Comparison of ENCODE assay signal across 8 mouse cellular contexts in genomic region chr15:100304019-100304991, GRCm38 (mm10). TPM values are rescaled to one million over a fixed set of nuclear protein-coding genes. Genes with fewer than 3 reads are reported as not detected.
DNase-seq lines count a peak whose midpoint lies in the region; ATAC-seq and TF ChIP-seq lines count a peak whose summit lies in the region.

TSS of gene Mettl7a1 (plus strand) at chr15:100304140.

- peak within 1 kb of the TSS; percentile 82 for H3K4me2 ChIP-seq in embryonic facial prominence, embryonic 13.5 days
- H3K4me2 ChIP-seq in limb, embryonic 11.5 days (ENCODE audit: low read depth, severe bottlenecking) = peak within 1 kb of the TSS; percentile 70
- H3K4me2 ChIP-seq in midbrain, embryonic 13.5 days (replicated peaks) = peak within 1 kb of the TSS; percentile 71

- TF ChIP-seq CTCF in kidney, adult 2 months (conservative IDR thresholded peaks at IDR 0.05; ENCODE audit: insufficient read depth, insufficient read length, low read depth, low read length) = no peak

- H3K27ac ChIP-seq in embryonic facial prominence, embryonic 13.5 days = peak within 1 kb of the TSS; percentile 78
- peak within 1 kb of the TSS; percentile 99 for H3K27ac ChIP-seq in kidney, adult 2 months (ENCODE audit: insufficient read depth, low read depth, low read length)
- no peak within 1 kb of the TSS for H3K27ac ChIP-seq in limb, embryonic 11.5 days (replicated peaks; ENCODE audit: low read depth, low read length)
- H3K27ac ChIP-seq in midbrain, embryonic 13.5 days = peak within 1 kb of the TSS; percentile 91

- peak within 1 kb of the TSS; percentile 75 for H3K9ac ChIP-seq in embryonic facial prominence, embryonic 13.5 days
- peak within 1 kb of the TSS; percentile 59 for H3K9ac ChIP-seq in limb, embryonic 11.5 days (ENCODE audit: low read length)
- peak within 1 kb of the TSS; percentile 77 for H3K9ac ChIP-seq in midbrain, embryonic 13.5 days (replicated peaks)

- H3K27me3 ChIP-seq in embryonic facial prominence, embryonic 13.5 days = no peaks in the 10 kb centered on the region
- H3K27me3 ChIP-seq in kidney, adult 2 months (replicated peaks; ENCODE audit: control insufficient read depth, insufficient read depth, low read length) = no peaks in the 10 kb centered on the region
- no peaks in the 10 kb centered on the region for H3K27me3 ChIP-seq in limb, embryonic 11.5 days (ENCODE audit: control insufficient read depth, insufficient read depth, low read length)
- no peaks in the 10 kb centered on the region for H3K27me3 ChIP-seq in midbrain, embryonic 13.5 days

- DNase-seq in 3T3-L1 (ENCODE audit: low read depth, low spot score) = peak; percentile 80
- DNase-seq in adrenal gland, postnatal 4 days (ENCODE audit: low spot score in 2 of 2) = peak; percentile 45 to 59
- DNase-seq in heart, adult 18-20 months = peak; percentile 91 to 92
- DNase-seq in kidney, adult 2 months = peak; percentile 92
- peak; percentile 72 for DNase-seq in limb, embryonic 11.5 days (ENCODE audit: low spot score)
- peak; percentile 64 for DNase-seq in spleen, adult 12 weeks (ENCODE audit: low spot score)

- H3K9me3 ChIP-seq in embryonic facial prominence, embryonic 13.5 days = no peaks in the 10 kb centered on the region
- H3K9me3 ChIP-seq in limb, embryonic 11.5 days (ENCODE audit: control insufficient read depth, low read length) = no peaks in the 10 kb centered on the region
- H3K9me3 ChIP-seq in midbrain, embryonic 13.5 days = no peaks in the 10 kb centered on the region

- H3K4me3 ChIP-seq in embryonic facial prominence, embryonic 13.5 days = peak within 1 kb of the TSS; percentile 56
- peak within 1 kb of the TSS; percentile 81 for H3K4me3 ChIP-seq in kidney, adult 2 months (ENCODE audit: insufficient read depth, low read depth, low read length)
- peak within 1 kb of the TSS; percentile 43 for H3K4me3 ChIP-seq in limb, embryonic 11.5 days (ENCODE audit: low read depth, low read length)
- peak within 1 kb of the TSS; percentile 57 for H3K4me3 ChIP-seq in midbrain, embryonic 13.5 days (replicated peaks)

- peak; percentile 60; the same call in 1 of the 2 replicates for ATAC-seq in embryonic facial prominence, embryonic 13.5 days (ENCODE audit: insufficient number of reproducible peaks, insufficient read depth, low FRiP score, low TSS enrichment, low read depth)
- peak; percentile 67; the same call in 1 of the 2 replicates for ATAC-seq in limb, embryonic 11.5 days (ENCODE audit: insufficient number of reproducible peaks, low FRiP score, low TSS enrichment, low read depth)
- peak; percentile 90 for ATAC-seq in midbrain, embryonic 13.5 days

- 4% methylated on average over 22 of the region's 30 CpGs for WGBS in embryonic facial prominence, embryonic 13.5 days
- 2% methylated on average over 25 of the region's 30 CpGs for WGBS in kidney, adult 2 months
- 5% methylated on average over 22 of the region's 30 CpGs for WGBS in limb, embryonic 11.5 days
- 3% methylated on average over 22 of the region's 30 CpGs for WGBS in midbrain, embryonic 13.5 days

- no peaks in the 10 kb centered on the region for H3K36me3 ChIP-seq in embryonic facial prominence, embryonic 13.5 days
- H3K36me3 ChIP-seq in kidney, adult 2 months (ENCODE audit: control insufficient read depth, insufficient read depth, low read length) = no peaks in the 10 kb centered on the region
- no peaks in the 10 kb centered on the region for H3K36me3 ChIP-seq in limb, embryonic 11.5 days (ENCODE audit: control insufficient read depth, insufficient read depth, low read length)
- H3K36me3 ChIP-seq in midbrain, embryonic 13.5 days = no peaks in the 10 kb centered on the region

- H3K4me1 ChIP-seq in embryonic facial prominence, embryonic 13.5 days = peaks cover 8% of the 10 kb centered on the region; the same call in 1 of the 2 replicates
- peaks cover 6% of the 10 kb centered on the region; the same call in 1 of the 2 replicates for H3K4me1 ChIP-seq in kidney, adult 2 months (ENCODE audit: control insufficient read depth, insufficient read depth, low read length)
- no peaks in the 10 kb centered on the region for H3K4me1 ChIP-seq in limb, embryonic 11.5 days (ENCODE audit: control insufficient read depth, insufficient read depth, low read length)
- peaks cover 17% of the 10 kb centered on the region for H3K4me1 ChIP-seq in midbrain, embryonic 13.5 days (replicated peaks)

- TF ChIP-seq POLR2A in kidney, adult 2 months (IDR thresholded peaks at IDR 0.05; ENCODE audit: low read depth, low read length) = peak; percentile 91

RNA-seq across cellular contexts. Expression of gene Mettl7a1, which starts in this region (rescaled TPM):
- 10 to 100 TPM; 32.4 to 34.0 TPM for total RNA-seq in adrenal gland, postnatal 4 days (2021)
- 5.2 and 5.7 TPM in 2 replicates for polyA plus RNA-seq in embryonic facial prominence, embryonic 13.5 days (2015; fragmentation: Nextera tagmentation; extraction: Ambion mirVana)
- total RNA-seq in heart, adult 18-20 months (2021) = 10 to 100 TPM; 46.0 to 60.5 TPM
- 370 and 430 TPM in 2 replicates for polyA plus RNA-seq in kidney, adult 2 months (2012; rRNA removed)
- polyA plus RNA-seq in limb, embryonic 11.5 days (2014; fragmentation: Nextera tagmentation; extraction: Ambion mirVana) = 1.9 and 3.0 TPM in 2 replicates
- 4.5 and 4.6 TPM in 2 replicates for polyA plus RNA-seq in midbrain, embryonic 13.5 days (2015; fragmentation: Nextera tagmentation; extraction: Ambion mirVana)

Comparison
In these comparisons a context has a peak if more than half of its experiments do, and no peak if none do; other contexts are left out.
1. RNA of gene Mettl7a1 (polyA plus RNA-seq): 370 to 430 TPM in kidney, adult 2 months; 5.2 to 5.7 TPM in embryonic facial prominence, embryonic 13.5 days, 4.5 to 4.6 TPM in midbrain, embryonic 13.5 days and 1.9 to 3.0 TPM in limb, embryonic 11.5 days; every median in the first group is over 10 times any median in the second.
2. Peak in every context shown above with its lines, with median percentiles within 50 percentile points of each other: DNase-seq, ATAC-seq, H3K4me2 ChIP-seq, H3K4me3 ChIP-seq and H3K9ac ChIP-seq.